Mouse (Mus musculus): ENCODE results near the gene Armc2. TPM values are rescaled to one million over a fixed set of nuclear protein-coding genes. Genes with fewer than 3 reads are reported as not detected.
"Not testable (repeated sequence)": the region's sequence is repeated elsewhere in the genome, so short reads cannot be mapped to it uniquely, and the experiment has no call there.

The Armc2 gene
- polyA plus RNA-seq, 1 experiment from 2014 or later, result 0.42 TPM

DNA sequence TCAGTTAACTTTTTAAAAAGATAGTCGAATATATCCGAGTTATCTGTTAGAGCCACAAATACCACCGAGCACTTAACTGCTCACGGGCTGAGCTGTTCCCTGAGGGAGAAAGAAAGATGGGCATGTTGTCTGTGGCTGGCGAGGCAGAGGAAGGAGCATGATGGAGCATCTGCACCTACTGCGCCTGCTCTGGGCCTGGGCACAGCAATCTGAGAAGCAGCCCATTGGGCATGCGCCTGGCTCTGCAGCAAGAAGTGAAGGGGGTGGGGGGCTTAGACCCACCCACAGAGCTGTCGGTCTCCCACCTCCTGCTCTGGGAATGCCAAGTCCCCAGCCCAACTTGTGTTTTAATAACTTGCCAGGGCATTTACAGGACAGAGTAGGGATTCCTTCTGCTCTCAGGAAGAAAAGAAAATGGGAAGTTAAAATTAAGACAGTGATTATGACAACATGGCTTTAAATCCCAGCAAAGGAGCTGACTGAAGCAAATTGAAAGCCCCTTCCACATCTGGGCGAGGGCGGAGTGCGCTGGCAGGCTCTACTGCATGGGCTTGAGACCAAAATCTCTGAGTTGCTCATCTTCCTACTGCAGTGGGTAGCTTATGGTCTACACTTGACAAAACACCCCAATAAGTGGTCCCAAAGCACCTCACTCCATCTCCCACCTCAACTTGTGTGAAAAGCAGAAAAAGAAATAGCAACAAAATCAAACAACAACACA is 50.2 kb downstream of the Armc2 start:
- no peak overlapping the region for H3K4me2 ChIP-seq (replicated peaks; ENCODE audit: low read depth, low read length)
- H3K9ac ChIP-seq (ENCODE audit: low read depth, low read length), result no peak overlapping the region
- no peaks in the 10 kb centered on the region for H3K4me1 ChIP-seq (ENCODE audit: control insufficient read depth, insufficient read depth, low read length)
- no peak overlapping the region for H3K27ac ChIP-seq (ENCODE audit: low read depth, low read length)
- no peaks in the 10 kb centered on the region for H3K9me3 ChIP-seq (ENCODE audit: control insufficient read depth, low read length)
- no peak for ATAC-seq (ENCODE audit: low FRiP score, low TSS enrichment)
- no peaks in the 10 kb centered on the region for H3K36me3 ChIP-seq (ENCODE audit: control insufficient read depth, insufficient read depth, low read length)
- no peaks in the 10 kb centered on the region for H3K27me3 ChIP-seq (ENCODE audit: control insufficient read depth, insufficient read depth, low read length)
- H3K4me3 ChIP-seq (ENCODE audit: low read length), result no peak overlapping the region
- WGBS, result 86% methylated on average over 11 of the region's 11 CpGs

GRCm38 (mm10) chr10:41962725-41963124 is 55.5 kb downstream of the Armc2 start:
- Histone ChIP-seq H3K36me3 (ENCODE audit: control insufficient read depth, insufficient read depth, low read length) (no peaks in the 10 kb centered on the region), H3K27ac (ENCODE audit: low read depth, low read length) (no peak overlapping the region), H3K27me3 (ENCODE audit: control insufficient read depth, insufficient read depth, low read length) (no peaks in the 10 kb centered on the region), H3K4me1 (ENCODE audit: control insufficient read depth, insufficient read depth, low read length) (no peaks in the 10 kb centered on the region), H3K4me2 (replicated peaks; ENCODE audit: low read depth, low read length) (no peak overlapping the region), H3K9me3 (ENCODE audit: control insufficient read depth, low read length) (no peaks in the 10 kb centered on the region), H3K4me3 (ENCODE audit: low read length) (no peak overlapping the region), H3K9ac (ENCODE audit: low read depth, low read length) (no peak overlapping the region)
- 61% methylated on average over 4 of the region's 4 CpGs for WGBS
- no peak for ATAC-seq (ENCODE audit: low FRiP score, low TSS enrichment)

DNA sequence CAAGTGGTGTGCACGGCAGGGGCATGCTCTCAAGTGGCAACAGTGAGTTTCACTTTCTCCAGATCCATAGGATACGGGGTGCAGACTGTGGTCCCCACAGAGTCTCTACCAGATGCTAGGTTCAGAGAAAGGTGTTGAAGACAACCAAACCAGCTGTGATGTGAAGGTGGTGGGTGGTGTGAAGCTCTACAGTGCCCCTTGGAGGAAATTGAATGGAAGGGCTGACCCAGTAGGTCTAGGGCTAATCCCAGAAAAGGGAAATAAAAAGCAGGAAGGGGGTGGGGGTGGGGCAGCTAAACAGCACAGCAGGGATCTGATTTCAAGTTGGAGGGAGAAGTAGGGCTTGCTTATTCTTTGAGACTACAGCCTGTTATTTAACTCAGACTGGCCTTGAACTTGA is 58.4 kb downstream of the Armc2 start:
- no peak overlapping the region for H3K4me3 ChIP-seq (ENCODE audit: low read length)
- no peak for ATAC-seq (ENCODE audit: low FRiP score, low TSS enrichment)
- no peak overlapping the region for H3K4me2 ChIP-seq (replicated peaks; ENCODE audit: low read depth, low read length)
- H3K27ac ChIP-seq (ENCODE audit: low read depth, low read length), result no peak overlapping the region
- no peak overlapping the region for H3K9ac ChIP-seq (ENCODE audit: low read depth, low read length)
- H3K4me1 ChIP-seq (ENCODE audit: control insufficient read depth, insufficient read depth, low read length), result no peaks in the 10 kb centered on the region
- H3K9me3 ChIP-seq (ENCODE audit: control insufficient read depth, low read length), result no peaks in the 10 kb centered on the region
- H3K36me3 ChIP-seq (ENCODE audit: control insufficient read depth, insufficient read depth, low read length), result no peaks in the 10 kb centered on the region
- WGBS, result 75% methylated on average over 2 of the region's 2 CpGs
- no peaks in the 10 kb centered on the region for H3K27me3 ChIP-seq (ENCODE audit: control insufficient read depth, insufficient read depth, low read length)

DNA sequence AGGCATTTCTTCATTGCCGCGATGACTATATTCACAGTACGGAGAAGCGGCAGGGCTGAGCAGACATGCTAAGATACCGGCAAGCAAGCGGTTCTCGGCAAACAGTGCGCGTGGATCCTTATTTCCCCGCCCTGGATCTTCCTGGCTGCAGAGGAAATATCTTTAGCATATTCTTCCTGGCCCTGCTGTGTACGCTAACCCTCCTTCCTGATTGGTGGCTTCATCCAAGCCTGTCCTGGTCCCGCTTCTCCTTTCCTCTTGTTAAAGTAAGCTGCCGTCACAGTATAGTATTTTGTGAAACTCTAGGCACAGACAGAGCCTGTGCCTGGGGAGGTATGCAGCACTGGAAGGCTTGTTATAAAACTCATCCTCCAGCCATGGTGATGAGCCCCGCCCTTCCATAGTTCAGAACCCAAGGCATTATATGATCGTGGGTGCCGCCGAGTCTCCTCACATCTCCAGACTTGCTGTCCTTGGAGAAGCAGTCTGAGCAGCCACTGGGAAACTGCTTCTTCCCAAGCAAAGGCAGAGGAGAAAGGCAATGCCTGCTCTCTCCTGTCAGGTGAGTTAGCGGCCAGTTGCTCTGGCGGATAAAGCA is 59.5 kb downstream of the Armc2 start:
- Histone ChIP-seq H3K27me3 (ENCODE audit: control insufficient read depth, insufficient read depth, low read length) (no peaks in the 10 kb centered on the region), H3K4me1 (ENCODE audit: control insufficient read depth, insufficient read depth, low read length) (no peaks in the 10 kb centered on the region), H3K27ac (ENCODE audit: low read depth, low read length) (no peak overlapping the region), H3K36me3 (ENCODE audit: control insufficient read depth, insufficient read depth, low read length) (no peaks in the 10 kb centered on the region), H3K4me2 (replicated peaks; ENCODE audit: low read depth, low read length) (no peak overlapping the region), H3K9me3 (ENCODE audit: control insufficient read depth, low read length) (no peaks in the 10 kb centered on the region), H3K9ac (ENCODE audit: low read depth, low read length) (no peak overlapping the region), H3K4me3 (ENCODE audit: low read length) (no peak overlapping the region)
- WGBS, result 91% methylated on average over 19 of the region's 19 CpGs
- ATAC-seq (ENCODE audit: low FRiP score, low TSS enrichment), result no peak

- Histone ChIP-seq H3K4me3 (ENCODE audit: low read length) (no peak overlapping the region), H3K9me3 (ENCODE audit: control insufficient read depth, low read length) (no peaks in the 10 kb centered on the region), H3K36me3 (ENCODE audit: control insufficient read depth, insufficient read depth, low read length) (no peaks in the 10 kb centered on the region), H3K4me1 (ENCODE audit: control insufficient read depth, insufficient read depth, low read length) (no peaks in the 10 kb centered on the region), H3K9ac (ENCODE audit: low read depth, low read length) (no peak overlapping the region), H3K4me2 (replicated peaks; ENCODE audit: low read depth, low read length) (no peak overlapping the region), H3K27me3 (ENCODE audit: control insufficient read depth, insufficient read depth, low read length) (no peaks in the 10 kb centered on the region), H3K27ac (ENCODE audit: low read depth, low read length) (no peak overlapping the region)
- 91% methylated on average over 18 of the region's 18 CpGs for WGBS
- ATAC-seq (ENCODE audit: low FRiP score, low TSS enrichment), result no peak
Measured at GRCm38 (mm10) chr10:41957421-41958225, 60.6 kb downstream of the Armc2 start.

- H3K4me2 ChIP-seq (replicated peaks; ENCODE audit: low read depth, low read length), result no peak overlapping the region
- 97% methylated on average over 5 of the region's 5 CpGs for WGBS
- no peaks in the 10 kb centered on the region for H3K36me3 ChIP-seq (ENCODE audit: control insufficient read depth, insufficient read depth, low read length)
- ATAC-seq (ENCODE audit: low FRiP score, low TSS enrichment), result no peak
- H3K9ac ChIP-seq (ENCODE audit: low read depth, low read length), result no peak overlapping the region
- H3K4me3 ChIP-seq (ENCODE audit: low read length), result no peak overlapping the region
- H3K9me3 ChIP-seq (ENCODE audit: control insufficient read depth, low read length), result no peaks in the 10 kb centered on the region
- H3K27me3 ChIP-seq (ENCODE audit: control insufficient read depth, insufficient read depth, low read length), result no peaks in the 10 kb centered on the region
- H3K4me1 ChIP-seq (ENCODE audit: control insufficient read depth, insufficient read depth, low read length), result no peaks in the 10 kb centered on the region
- H3K27ac ChIP-seq (ENCODE audit: low read depth, low read length), result no peak overlapping the region
Measured at GRCm38 (mm10) chr10:41953528-41953864, 64.7 kb downstream of the Armc2 start.

DNA sequence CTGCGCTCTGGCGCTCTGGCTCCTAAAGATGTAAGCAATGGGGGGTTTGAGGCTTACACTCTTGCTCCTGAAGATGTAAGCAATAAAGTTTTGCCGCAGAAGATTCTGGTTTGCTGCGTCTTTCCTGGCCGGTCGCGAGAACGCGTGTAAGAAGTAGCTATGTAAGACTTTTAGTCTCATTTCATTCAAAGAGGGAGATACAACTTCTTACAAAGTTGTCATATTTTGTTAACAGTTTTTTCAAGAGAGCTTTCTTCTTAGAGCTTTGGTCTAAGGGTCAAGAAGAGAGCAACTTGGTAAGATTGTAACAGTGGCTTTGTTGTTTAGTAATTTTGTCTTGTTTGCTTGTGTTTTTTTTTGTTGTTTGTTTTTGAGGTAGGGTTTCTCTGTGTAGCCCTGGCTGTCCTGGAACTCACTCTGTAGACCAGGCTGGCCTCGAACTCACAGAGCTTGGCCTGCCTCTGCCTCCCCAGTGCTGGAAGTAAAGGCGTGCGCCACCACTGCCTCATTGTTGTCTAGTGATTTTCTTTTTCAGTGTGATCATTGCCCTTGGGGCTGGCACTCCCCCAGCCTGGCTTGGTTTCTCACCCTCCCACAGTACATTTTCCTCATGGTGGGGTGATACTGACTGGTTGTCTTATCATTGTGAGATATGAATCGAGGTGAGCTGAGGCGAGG is 65.3 kb downstream of the Armc2 start:
- Histone ChIP-seq H3K36me3 (ENCODE audit: control insufficient read depth, insufficient read depth, low read length) (no peaks in the 10 kb centered on the region), H3K9me3 (ENCODE audit: control insufficient read depth, low read length) (no peaks in the 10 kb centered on the region), H3K27me3 (ENCODE audit: control insufficient read depth, insufficient read depth, low read length) (no peaks in the 10 kb centered on the region), H3K4me3 (ENCODE audit: low read length) (no peak overlapping the region), H3K4me2 (replicated peaks; ENCODE audit: low read depth, low read length) (no peak overlapping the region), H3K27ac (ENCODE audit: low read depth, low read length) (no peak overlapping the region), H3K9ac (ENCODE audit: low read depth, low read length) (no peak overlapping the region), H3K4me1 (ENCODE audit: control insufficient read depth, insufficient read depth, low read length) (no peaks in the 10 kb centered on the region)
- ATAC-seq (ENCODE audit: low FRiP score, low TSS enrichment), result no peak
- WGBS, result 94% methylated on average over 14 of the region's 14 CpGs

DNA sequence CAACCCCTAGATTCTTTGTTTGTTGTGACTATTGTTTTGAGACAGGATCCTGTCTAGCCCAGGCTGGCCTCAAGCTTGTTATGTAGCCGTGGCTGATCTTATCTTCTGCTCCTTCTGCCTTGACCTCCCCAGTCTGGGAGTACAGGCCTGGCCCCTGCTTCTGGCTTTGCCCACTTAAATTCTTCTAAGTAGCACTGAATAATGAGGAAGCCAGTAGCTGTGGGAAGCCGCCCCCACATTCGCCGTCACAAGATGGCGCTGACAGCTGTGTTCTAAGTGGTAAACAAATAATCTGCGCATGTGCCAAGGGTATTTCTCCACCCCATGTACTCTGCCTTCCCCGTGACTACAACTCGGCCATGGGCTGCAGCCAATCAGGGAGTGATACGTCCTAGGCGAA is 65.9 kb downstream of the Armc2 start:
- not testable (repeated sequence) for H3K4me1 ChIP-seq (ENCODE audit: control insufficient read depth, insufficient read depth, low read length); H3K27me3 ChIP-seq (ENCODE audit: control insufficient read depth, insufficient read depth, low read length); H3K4me3 ChIP-seq (ENCODE audit: low read length); H3K9ac ChIP-seq (ENCODE audit: low read depth, low read length); H3K4me2 ChIP-seq (replicated peaks; ENCODE audit: low read depth, low read length); H3K9me3 ChIP-seq (ENCODE audit: control insufficient read depth, low read length); H3K36me3 ChIP-seq (ENCODE audit: control insufficient read depth, insufficient read depth, low read length); ATAC-seq (ENCODE audit: low FRiP score, low TSS enrichment); H3K27ac ChIP-seq (ENCODE audit: low read depth, low read length)
- WGBS, result 91% methylated on average over 5 of the region's 10 CpGs

GRCm38 (mm10) chr10:41939090-41939489 is 79.2 kb downstream of the Armc2 start:
- H3K9me3 ChIP-seq (ENCODE audit: control insufficient read depth, low read length), result no peaks in the 10 kb centered on the region
- H3K4me1 ChIP-seq (ENCODE audit: control insufficient read depth, insufficient read depth, low read length), result peaks cover 27% of the 10 kb centered on the region
- H3K4me3 ChIP-seq (ENCODE audit: low read length), result no peak overlapping the region
- no peak overlapping the region for H3K4me2 ChIP-seq (replicated peaks; ENCODE audit: low read depth, low read length)
- no peaks in the 10 kb centered on the region for H3K36me3 ChIP-seq (ENCODE audit: control insufficient read depth, insufficient read depth, low read length)
- no peak overlapping the region for H3K9ac ChIP-seq (ENCODE audit: low read depth, low read length)
- ATAC-seq (ENCODE audit: low FRiP score, low TSS enrichment), result no peak
- no peak overlapping the region for H3K27ac ChIP-seq (ENCODE audit: low read depth, low read length)
- no peaks in the 10 kb centered on the region for H3K27me3 ChIP-seq (ENCODE audit: control insufficient read depth, insufficient read depth, low read length)
- WGBS, result 80% methylated on average over 4 of the region's 4 CpGs

Data from kidney, embryonic 14.5 days (tissue).